10 mouse cellular contexts compared by ENCODE assay signal in the genomic region with DNA sequence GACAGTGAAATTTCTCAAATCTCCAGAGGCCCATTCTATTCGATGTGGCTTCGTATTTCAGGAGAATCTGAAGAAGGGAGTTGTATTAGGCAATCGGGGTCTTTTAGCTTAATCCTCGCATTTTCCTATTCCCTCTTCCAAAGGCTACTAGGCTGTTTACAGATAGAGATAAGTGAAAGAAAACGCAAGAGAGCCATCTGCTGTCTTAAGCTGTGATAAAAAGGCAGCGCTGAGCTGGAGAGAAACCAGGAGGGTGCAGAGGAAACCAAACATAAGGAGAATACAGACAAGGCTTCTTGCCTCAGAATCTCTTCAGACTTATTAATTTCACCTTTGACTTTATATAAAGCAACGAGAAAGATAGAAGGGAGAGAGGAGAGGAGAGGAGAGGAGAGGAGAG.
A peak's percentile ranks its signal among the peaks of the same experiment; 100 is the strongest.
DNase-seq lines count a peak whose midpoint lies in the region; ATAC-seq lines count a peak whose summit lies in the region.
"Had no signal": no experiment of that assay in that cellular context is flagged by ENCODE, and none has a peak within 500 bp of the region (broad histone marks: within the 10 kb centered on the region; RNA-seq: fewer than 3 reads in every experiment).

No protein-coding gene starts in this region.

- H3K9me3 ChIP-seq in forebrain, embryonic 14.5 days (replicated peaks; ENCODE audit: control insufficient read depth, low read length), result no peaks in the 10 kb centered on the region
- H3K9me3 ChIP-seq in forebrain, embryonic 10.5 days, result no peaks in the 10 kb centered on the region
- H3K9me3 ChIP-seq in hindbrain, embryonic 14.5 days (ENCODE audit: control insufficient read depth, low read length), result no peaks in the 10 kb centered on the region
- H3K9me3 ChIP-seq in midbrain, embryonic 16.5 days (replicated peaks; ENCODE audit: control insufficient read depth, low read length, poor library complexity, severe bottlenecking), result no peaks in the 10 kb centered on the region
- H3K9me3 ChIP-seq: embryonic facial prominence, embryonic 13.5 days had no signal

- peak; percentile 54; the same call in 1 of the 2 replicates for ATAC-seq in forebrain, embryonic 14.5 days
- peak; percentile 55; the same call in 1 of the 2 replicates for ATAC-seq in hindbrain, embryonic 14.5 days (ENCODE audit: low FRiP score)
- ATAC-seq in midbrain, embryonic 16.5 days, result peak; percentile 44; the same call in 1 of the 2 replicates
- ATAC-seq in erythroid progenitor cell, adult 5-6 weeks (replicated peaks; ENCODE audit: low FRiP score, poor library complexity, severe bottlenecking), result no peak
- ATAC-seq in megakaryocyte-erythroid progenitor cell, adult 5-6 weeks (replicated peaks; ENCODE audit: low FRiP score, low TSS enrichment, poor library complexity, severe bottlenecking), result no peak

- H3K4me3 ChIP-seq in forebrain, embryonic 14.5 days (ENCODE audit: low read depth, low read length), result no peak overlapping the region
- no peak overlapping the region for H3K4me3 ChIP-seq in forebrain, embryonic 10.5 days
- no peak overlapping the region for H3K4me3 ChIP-seq in hindbrain, embryonic 14.5 days (replicated peaks; ENCODE audit: low read length)
- peak overlapping the region; percentile 9; the same call in 1 of the 2 replicates for H3K4me3 ChIP-seq in midbrain, embryonic 16.5 days (ENCODE audit: low read depth, low read length)
- H3K4me3 ChIP-seq: embryonic facial prominence, embryonic 13.5 days had no signal

- no peaks in the 10 kb centered on the region for H3K36me3 ChIP-seq in forebrain, embryonic 14.5 days (ENCODE audit: control insufficient read depth, insufficient read depth, low read length)
- H3K36me3 ChIP-seq in forebrain, embryonic 10.5 days (replicated peaks), result no peaks in the 10 kb centered on the region
- H3K36me3 ChIP-seq in hindbrain, embryonic 14.5 days (replicated peaks; ENCODE audit: control insufficient read depth, insufficient read depth), result no peaks in the 10 kb centered on the region
- H3K36me3 ChIP-seq in midbrain, embryonic 16.5 days (ENCODE audit: control insufficient read depth, insufficient read depth, low read length), result no peaks in the 10 kb centered on the region
- H3K36me3 ChIP-seq: embryonic facial prominence, embryonic 13.5 days had no signal

- H3K27me3 ChIP-seq in forebrain, embryonic 14.5 days (replicated peaks; ENCODE audit: control insufficient read depth, insufficient read depth, low read length), result no peaks in the 10 kb centered on the region; the same call in 1 of the 2 replicates
- peaks cover 40% of the 10 kb centered on the region for H3K27me3 ChIP-seq in forebrain, embryonic 10.5 days (ENCODE audit: poor library complexity, severe bottlenecking)
- peaks cover 7% of the 10 kb centered on the region; the same call in 1 of the 2 replicates for H3K27me3 ChIP-seq in hindbrain, embryonic 14.5 days (ENCODE audit: control insufficient read depth, insufficient read depth, low read length)
- H3K27me3 ChIP-seq in midbrain, embryonic 16.5 days (ENCODE audit: control insufficient read depth, insufficient read depth, low read depth, low read length), result no peaks in the 10 kb centered on the region

- no peak overlapping the region for H3K27ac ChIP-seq in forebrain, embryonic 14.5 days (ENCODE audit: low read depth, low read length)
- no peak overlapping the region for H3K27ac ChIP-seq in forebrain, embryonic 10.5 days
- H3K27ac ChIP-seq in hindbrain, embryonic 14.5 days, result no peak overlapping the region
- no peak overlapping the region for H3K27ac ChIP-seq in midbrain, embryonic 16.5 days (ENCODE audit: low read length)
- H3K27ac ChIP-seq: embryonic facial prominence, embryonic 13.5 days; kidney, postnatal 0 days had no signal

- DNase-seq in forebrain, embryonic 14.5 days (ENCODE audit: low spot score), result peak; percentile 81
- DNase-seq in forebrain, embryonic 10.5 days (ENCODE audit: extremely low spot score, low spot score), result no peak
- peak; percentile 69 for DNase-seq in brain, embryonic 18.5 days (ENCODE audit: low read depth, low spot score)
- peak; percentile 73 for DNase-seq in hindbrain, embryonic 14.5 days (ENCODE audit: low spot score)
- DNase-seq in urinary bladder, postnatal 36 days (ENCODE audit: low spot score in 2 of 2), result no peak

- H3K4me1 ChIP-seq in forebrain, embryonic 14.5 days (ENCODE audit: control insufficient read depth, insufficient read depth, low read length), result peaks cover 5% of the 10 kb centered on the region
- peaks cover 19% of the 10 kb centered on the region for H3K4me1 ChIP-seq in forebrain, embryonic 10.5 days
- peaks cover 6% of the 10 kb centered on the region for H3K4me1 ChIP-seq in hindbrain, embryonic 14.5 days (replicated peaks; ENCODE audit: control insufficient read depth, insufficient read depth, low read length)
- H3K4me1 ChIP-seq in midbrain, embryonic 16.5 days (ENCODE audit: control insufficient read depth, insufficient read depth, low read length), result peaks cover 5% of the 10 kb centered on the region

- H3K9ac ChIP-seq in forebrain, embryonic 14.5 days (ENCODE audit: low read length), result no peak overlapping the region
- no peak overlapping the region for H3K9ac ChIP-seq in hindbrain, embryonic 14.5 days
- no peak overlapping the region for H3K9ac ChIP-seq in midbrain, embryonic 16.5 days (ENCODE audit: low read depth, low read length)
- H3K9ac ChIP-seq: embryonic facial prominence, embryonic 13.5 days had no signal

- H3K4me2 ChIP-seq in forebrain, embryonic 14.5 days (ENCODE audit: low read length), result peak overlapping the region; percentile 33
- peak overlapping the region; percentile 35 for H3K4me2 ChIP-seq in hindbrain, embryonic 14.5 days (replicated peaks)
- peak overlapping the region; percentile 50 for H3K4me2 ChIP-seq in midbrain, embryonic 16.5 days (ENCODE audit: low read length)
- H3K4me2 ChIP-seq: embryonic facial prominence, embryonic 13.5 days had no signal

- WGBS in forebrain, embryonic 14.5 days, result 14% methylated on average over 7 of the region's 7 CpGs
- WGBS in forebrain, embryonic 10.5 days, result 14% methylated on average over 7 of the region's 7 CpGs
- WGBS in hindbrain, embryonic 14.5 days, result 8% methylated on average over 7 of the region's 7 CpGs
- 9% methylated on average over 7 of the region's 7 CpGs for WGBS in midbrain, embryonic 16.5 days

Comparison
In these comparisons a context has a peak if more than half of its experiments do, and no peak if none do; other contexts are left out.
1. DNase-seq: peak in forebrain, embryonic 14.5 days (single experiment), brain, embryonic 18.5 days (single experiment) and hindbrain, embryonic 14.5 days (single experiment); none in forebrain, embryonic 10.5 days (single experiment) and urinary bladder, postnatal 36 days (0 of 2).
2. ATAC-seq: peak in forebrain, embryonic 14.5 days (single experiment), hindbrain, embryonic 14.5 days (single experiment) and midbrain, embryonic 16.5 days (single experiment); none in erythroid progenitor cell, adult 5-6 weeks (single experiment) and megakaryocyte-erythroid progenitor cell, adult 5-6 weeks (single experiment).
3. Peak in every context shown above with its lines, with median percentiles within 50 percentile points of each other: H3K4me2 ChIP-seq.